Mouse (Mus musculus): ENCODE data around the gene A530032D15Rik.
"Not testable (repeated sequence)": the region's sequence is repeated elsewhere in the genome, so short reads cannot be mapped to it uniquely, and the experiment has no call there.

A530032D15Rik gene

GRCm38 (mm10) chr1:85109753-85110152 lies at the start of gene A530032D15Rik:
Gene A530032D15Rik, minus strand, starts transcription at chr1:85109853.
- not testable (repeated sequence) for DNase-seq (ENCODE audit: low read depth)

- not testable (repeated sequence) for DNase-seq (ENCODE audit: low read depth)
These were observed 45.5 kb upstream of the A530032D15Rik start for GRCm38 (mm10) chr1:85155151-85155550.

GRCm38 (mm10) chr1:85133671-85134070 lies 24.0 kb upstream of the A530032D15Rik start:
- DNase-seq (ENCODE audit: low read depth) = not testable (repeated sequence)

- DNase-seq (ENCODE audit: low read depth) = not testable (repeated sequence)
These were observed 12.2 kb upstream of the A530032D15Rik start for GRCm38 (mm10) chr1:85121841-85122240.

- not testable (repeated sequence) for DNase-seq (ENCODE audit: low read depth)
These were observed 8.7 kb upstream of the A530032D15Rik start for GRCm38 (mm10) chr1:85118341-85118740.

GRCm38 (mm10) chr1:85117537-85117936 lies 7.9 kb upstream of the A530032D15Rik start:
- not testable (repeated sequence) for DNase-seq (ENCODE audit: low read depth)

GRCm38 (mm10) chr1:85114666-85115402 lies 5.2 kb upstream of the A530032D15Rik start:
- not testable (repeated sequence) for DNase-seq (ENCODE audit: low read depth)

- DNase-seq (ENCODE audit: low read depth) = not testable (repeated sequence)
These were observed 4.4 kb upstream of the A530032D15Rik start for GRCm38 (mm10) chr1:85114078-85114477.

GRCm38 (mm10) chr1:85112889-85113288 lies 3.2 kb upstream of the A530032D15Rik start:
- not testable (repeated sequence) for DNase-seq (ENCODE audit: low read depth)

- not testable (repeated sequence) for DNase-seq (ENCODE audit: low read depth)
These were observed 2.6 kb upstream of the A530032D15Rik start for GRCm38 (mm10) chr1:85112266-85112665.

- DNase-seq (ENCODE audit: low read depth) = peak; percentile 20
These were observed 1.9 kb upstream of the A530032D15Rik start for GRCm38 (mm10) chr1:85111572-85111971.

GRCm38 (mm10) chr1:85110876-85111275 lies 1.2 kb upstream of the A530032D15Rik start:
- not testable (repeated sequence) for DNase-seq (ENCODE audit: low read depth)

- not testable (repeated sequence) for DNase-seq (ENCODE audit: low read depth)
These were observed 3.6 kb downstream of the A530032D15Rik start for GRCm38 (mm10) chr1:85106013-85106412.

- DNase-seq (ENCODE audit: low read depth) = not testable (repeated sequence)
These were observed 4.3 kb downstream of the A530032D15Rik start for GRCm38 (mm10) chr1:85105336-85105735.

- not testable (repeated sequence) for DNase-seq (ENCODE audit: low read depth)
These were observed 7.9 kb downstream of the A530032D15Rik start for GRCm38 (mm10) chr1:85101754-85102153.

- not testable (repeated sequence) for DNase-seq (ENCODE audit: low read depth)
These were observed 9.8 kb downstream of the A530032D15Rik start, which contains the start of gene Gm10553 for GRCm38 (mm10) chr1:85099864-85100263. Gene Gm10553, plus strand, starts transcription at chr1:85100164.

- not testable (repeated sequence) for DNase-seq (ENCODE audit: low read depth)
These were observed 10.6 kb downstream of the A530032D15Rik start for GRCm38 (mm10) chr1:85099081-85099480.

GRCm38 (mm10) chr1:85093011-85093572 lies 16.6 kb downstream of the A530032D15Rik start:
- not testable (repeated sequence) for DNase-seq (ENCODE audit: low read depth)

- DNase-seq (ENCODE audit: low read depth) = not testable (repeated sequence)
These were observed 17.5 kb downstream of the A530032D15Rik start for GRCm38 (mm10) chr1:85092169-85092568.

- not testable (repeated sequence) for DNase-seq (ENCODE audit: low read depth)
These were observed 23.4 kb downstream of the A530032D15Rik start for GRCm38 (mm10) chr1:85086211-85086610.

GRCm38 (mm10) chr1:85084803-85085202 lies 24.9 kb downstream of the A530032D15Rik start:
- DNase-seq (ENCODE audit: low read depth) = not testable (repeated sequence)

- DNase-seq (ENCODE audit: low read depth) = not testable (repeated sequence)
These were observed 36.6 kb downstream of the A530032D15Rik start for GRCm38 (mm10) chr1:85073099-85073498.

GRCm38 (mm10) chr1:85071690-85072089 lies 38.0 kb downstream of the A530032D15Rik start:
- DNase-seq (ENCODE audit: low read depth) = not testable (repeated sequence)

All from naive thymus-derived CD4-positive, alpha-beta T cell, adult 2 months (primary cell).